Mouse (Mus musculus): Measurements from ENCODE around the gene Fam92b.

GRCm38 (mm10) chr8:120135687-120136086 lies 41.6 kb downstream of the Fam92b start:
- TF ChIP-seq CTCF (IDR thresholded peaks at IDR 0.05) (no peak), EP300 (IDR thresholded peaks at IDR 0.05; ENCODE audit: insufficient read depth, low read depth, low read length) (no peak)

Data from heart, adult 2 months (tissue).